In genomic region chr3:35465956-35466355, GRCm38 (mm10) we compare ENCODE assay signal across 19 mouse cellular contexts.
"Had no signal": no experiment of that assay in that cellular context is flagged by ENCODE, and none has a peak within 500 bp of the region (broad histone marks: within the 10 kb centered on the region; RNA-seq: fewer than 3 reads in every experiment).

No protein-coding gene starts in this region.

- H3K9me3 ChIP-seq: midbrain, embryonic 10.5 days; midbrain, embryonic 12.5 days; neural tube, embryonic 13.5 days; neural tube, embryonic 15.5 days had no signal

- H3K4me3 ChIP-seq: midbrain, embryonic 10.5 days; midbrain, embryonic 12.5 days; myocyte; neural tube, embryonic 13.5 days; neural tube, embryonic 15.5 days had no signal

- H3K9ac ChIP-seq: lung, embryonic 14.5 days; midbrain, embryonic 12.5 days; neural tube, embryonic 13.5 days; neural tube, embryonic 15.5 days had no signal

- H3K27ac ChIP-seq: midbrain, embryonic 10.5 days; midbrain, embryonic 12.5 days; neural tube, embryonic 13.5 days; neural tube, embryonic 15.5 days had no signal

- DNase-seq: lung, adult 18-20 months; lung, embryonic 14.5 days; lung, postnatal 10 days; lung, postnatal 4 days; midbrain, embryonic 14.5 days; retina, postnatal 1 day; right cerebral cortex, adult 18-20 months; right cerebral cortex, postnatal 25 days; right cerebral cortex, postnatal 4 days; spleen, adult 18-20 months; thymus, adult 18-20 months; thymus, postnatal 14 days; thymus, postnatal 36 days had no signal

- H3K36me3 ChIP-seq: midbrain, embryonic 10.5 days; midbrain, embryonic 12.5 days; neural tube, embryonic 13.5 days; neural tube, embryonic 15.5 days had no signal

- ATAC-seq: midbrain, embryonic 16.5 days had no signal

- H3K4me2 ChIP-seq: lung, embryonic 14.5 days; midbrain, embryonic 12.5 days; neural tube, embryonic 13.5 days; neural tube, embryonic 15.5 days had no signal

- H3K27me3 ChIP-seq: midbrain, embryonic 12.5 days; neural tube, embryonic 15.5 days had no signal
